Mouse (Mus musculus) midbrain, embryonic 15.5 days (tissue): ENCODE data around the gene Tm9sf4. TPM values are rescaled to one million over a fixed set of nuclear protein-coding genes. Genes with fewer than 3 reads are reported as not detected.

Experiments
- ATAC-seq: fragments of 200-750 bp; cut with Nextera tagmentation; replicated peaks from 2 replicates; pipeline ENCODE4 v1.8.0; 2017; ENCODE audit warnings: moderate TSS enrichment
- H3K27ac ChIP-seq: fragments of 300-500 bp; sonication (generic); 2 replicates; pipeline ENCODE4 v1.5.1; 2015; ENCODE audit warnings: mild to moderate bottlenecking, inconsistent platforms
- H3K27me3 ChIP-seq: fragments of 300-500 bp; sonication (generic); replicated peaks from 2 replicates; pipeline ENCODE4 v1.6.1; 2015; ENCODE audit warnings: inconsistent platforms
- H3K36me3 ChIP-seq: fragments of 300-500 bp; sonication (generic); replicated peaks from 2 replicates; pipeline ENCODE4 v1.6.1; 2015; ENCODE audit warnings: inconsistent platforms
- H3K4me1 ChIP-seq: fragments of 300-500 bp; sonication (generic); 2 replicates; pipeline ENCODE4 v1.6.1; 2015; ENCODE audit warnings: inconsistent platforms
- H3K4me2 ChIP-seq: fragments of 300-500 bp; sonication (generic); 2 replicates; pipeline ENCODE4 v1.6.1; 2015; ENCODE audit warnings: inconsistent platforms, mild to moderate bottlenecking, moderate library complexity
- H3K4me3 ChIP-seq: fragments of 300-500 bp; sonication (generic); 2 replicates; pipeline ENCODE4 v1.5.1; 2015; ENCODE audit warnings: mild to moderate bottlenecking, inconsistent platforms
- H3K9ac ChIP-seq: fragments of 300-500 bp; sonication (generic); 2 replicates; pipeline ENCODE4 v1.6.1; 2015; ENCODE audit warnings: mild to moderate bottlenecking, inconsistent platforms
- H3K9me3 ChIP-seq: fragments of 300-500 bp; sonication (generic); 2 replicates; pipeline ENCODE4 v1.6.1; 2016; ENCODE audit warnings: inconsistent platforms
- WGBS: fragments of 180-500 bp; shearing (Covaris S2); methylation state at CpG from one replicate; pipeline ENCODE4 v1.1.7; 2015; ENCODE audit warnings: mixed read lengths; 5-methylcytosine and 5-hydroxymethylcytosine counted together
- polyA plus RNA-seq: library from polyadenylated mRNA; unstranded; fragments of >200 nt; fragmentation: Nextera tagmentation; extraction: Ambion mirVana; gene quantifications from 2 replicates; pipeline ENCODE4 v1.2.1, GENCODE M21; 2015

The Tm9sf4 gene
- polyA plus RNA-seq, 1 experiment from 2014 or later: 88.7 TPM

GRCm38 (mm10) chr2:153167136-153167535 is 6.0 kb downstream of the Tm9sf4 start:
- H3K4me3 ChIP-seq: no peak overlapping the region
- H3K4me2 ChIP-seq: no peak overlapping the region
- H3K9me3 ChIP-seq: no peaks in the 10 kb centered on the region
- peaks cover 20% of the 10 kb centered on the region for H3K4me1 ChIP-seq
- ATAC-seq: no peak
- H3K27me3 ChIP-seq: no peaks in the 10 kb centered on the region
- 40% methylated on average over 6 of the region's 6 CpGs for whole genome bisulfite sequencing
- H3K27ac ChIP-seq: no peak overlapping the region
- no peaks in the 10 kb centered on the region for H3K36me3 ChIP-seq
- H3K9ac ChIP-seq: no peak overlapping the region

- Histone ChIP-seq H3K4me3 (no peak overlapping the region), H3K9ac (no peak overlapping the region), H3K4me1 (0 out of 2 replicates have a peak, but pooled peaks cover 9% of the 10 kb centered on the region), H3K4me2 (no peak overlapping the region), H3K36me3 (no peaks in the 10 kb centered on the region), H3K27me3 (no peaks in the 10 kb centered on the region), H3K9me3 (no peaks in the 10 kb centered on the region), H3K27ac (no peak overlapping the region)
- no peak for ATAC-seq
- WGBS: 10% methylated on average over 2 of the region's 2 CpGs
Observed at GRCm38 (mm10) chr2:153168134-153168820, 7.2 kb downstream of the Tm9sf4 start.

- Histone ChIP-seq H3K9me3 (no peaks in the 10 kb centered on the region), H3K27me3 (no peaks in the 10 kb centered on the region), H3K36me3 (no peaks in the 10 kb centered on the region), H3K4me1 (0 out of 2 replicates have a peak, but pooled peaks cover 8% of the 10 kb centered on the region), H3K4me2 (no peak overlapping the region), H3K27ac (no peak overlapping the region), H3K9ac (no peak overlapping the region), H3K4me3 (no peak overlapping the region)
- 87% methylated on average over 9 of the region's 9 CpGs for WGBS
- no peak for ATAC-seq
Observed at GRCm38 (mm10) chr2:153170490-153171224, 9.6 kb downstream of the Tm9sf4 start.

GRCm38 (mm10) chr2:153171966-153172365 is 10.9 kb downstream of the Tm9sf4 start:
- no peaks in the 10 kb centered on the region for H3K36me3 ChIP-seq
- H3K9me3 ChIP-seq: no peaks in the 10 kb centered on the region
- H3K4me3 ChIP-seq: no peak overlapping the region
- H3K4me2 ChIP-seq: no peak overlapping the region
- H3K4me1 ChIP-seq: 0 out of 2 replicates have a peak, but pooled peaks cover 8% of the 10 kb centered on the region
- ATAC-seq: no peak
- 98% methylated on average over 5 of the region's 5 CpGs for WGBS
- H3K27me3 ChIP-seq: no peaks in the 10 kb centered on the region
- no peak overlapping the region for H3K27ac ChIP-seq
- no peak overlapping the region for H3K9ac ChIP-seq

- Histone ChIP-seq H3K27me3 (no peaks in the 10 kb centered on the region), H3K4me1 (no peaks in the 10 kb centered on the region), H3K4me2 (no peak overlapping the region), H3K4me3 (no peak overlapping the region), H3K36me3 (peaks cover 1% of the 10 kb centered on the region; the same call in 1 of the 2 replicates), H3K9ac (no peak overlapping the region), H3K27ac (no peak overlapping the region), H3K9me3 (no peaks in the 10 kb centered on the region)
- 76% methylated on average over 8 of the region's 8 CpGs for WGBS
- ATAC-seq: no peak
Observed at GRCm38 (mm10) chr2:153175995-153176570, 15.0 kb downstream of the Tm9sf4 start.

- H3K9ac ChIP-seq: no peak overlapping the region
- H3K27ac ChIP-seq: no peak overlapping the region
- H3K27me3 ChIP-seq: no peaks in the 10 kb centered on the region
- no peak for ATAC-seq
- H3K4me1 ChIP-seq: no peaks in the 10 kb centered on the region
- no peaks in the 10 kb centered on the region for H3K9me3 ChIP-seq
- H3K4me2 ChIP-seq: no peak overlapping the region
- H3K36me3 ChIP-seq: peaks cover 6% of the 10 kb centered on the region; the same call in 1 of the 2 replicates
- no peak overlapping the region for H3K4me3 ChIP-seq
- WGBS: 94% methylated on average over 3 of the region's 3 CpGs
Observed at GRCm38 (mm10) chr2:153177188-153177587, 16.1 kb downstream of the Tm9sf4 start.

GRCm38 (mm10) chr2:153179126-153179860 is 18.2 kb downstream of the Tm9sf4 start:
- WGBS: 87% methylated on average over 10 of the region's 10 CpGs
- peaks cover 12% of the 10 kb centered on the region for H3K36me3 ChIP-seq

GRCm38 (mm10) chr2:153179961-153180360 is 18.9 kb downstream of the Tm9sf4 start:
- WGBS: 85% methylated on average over 3 of the region's 3 CpGs
- Histone ChIP-seq H3K27me3 (no peaks in the 10 kb centered on the region), H3K4me2 (no peak overlapping the region), H3K27ac (no peak overlapping the region), H3K36me3 (peaks cover 14% of the 10 kb centered on the region), H3K4me1 (no peaks in the 10 kb centered on the region), H3K4me3 (no peak overlapping the region), H3K9me3 (no peaks in the 10 kb centered on the region), H3K9ac (no peak overlapping the region)
- ATAC-seq: no peak

More at GRCm38 (mm10) chr2:153179126-153179860, 18.2 kb downstream of the Tm9sf4 start:
- ATAC-seq: no peak
- Histone ChIP-seq H3K4me2 (no peak overlapping the region), H3K27ac (no peak overlapping the region), H3K9ac (no peak overlapping the region), H3K27me3 (no peaks in the 10 kb centered on the region), H3K9me3 (no peaks in the 10 kb centered on the region), H3K4me1 (no peaks in the 10 kb centered on the region), H3K4me3 (no peak overlapping the region)

GRCm38 (mm10) chr2:153186176-153186591 is 25.1 kb downstream of the Tm9sf4 start:
- no peak overlapping the region for H3K4me2 ChIP-seq
- WGBS: 86% methylated on average over 2 of the region's 2 CpGs
- H3K27ac ChIP-seq: no peak overlapping the region
- no peak overlapping the region for H3K9ac ChIP-seq
- peaks cover 42% of the 10 kb centered on the region for H3K36me3 ChIP-seq
- H3K4me3 ChIP-seq: no peak overlapping the region
- ATAC-seq: no peak
- H3K9me3 ChIP-seq: no peaks in the 10 kb centered on the region
- H3K4me1 ChIP-seq: no peaks in the 10 kb centered on the region
- H3K27me3 ChIP-seq: no peaks in the 10 kb centered on the region

- no peak for ATAC-seq
- H3K9ac ChIP-seq: no peak overlapping the region
- peaks cover 36% of the 10 kb centered on the region for H3K36me3 ChIP-seq
- no peak overlapping the region for H3K4me3 ChIP-seq
- H3K9me3 ChIP-seq: no peaks in the 10 kb centered on the region
- WGBS: 93% methylated on average over 2 of the region's 2 CpGs
- H3K4me2 ChIP-seq: no peak overlapping the region
- H3K4me1 ChIP-seq: no peaks in the 10 kb centered on the region
- H3K27ac ChIP-seq: no peak overlapping the region
- H3K27me3 ChIP-seq: no peaks in the 10 kb centered on the region
Observed at GRCm38 (mm10) chr2:153187848-153188247, 26.7 kb downstream of the Tm9sf4 start.

GRCm38 (mm10) chr2:153191242-153191641 is 30.1 kb downstream of the Tm9sf4 start:
- no peak for ATAC-seq
- no peak overlapping the region for H3K9ac ChIP-seq
- no peak overlapping the region for H3K27ac ChIP-seq
- H3K4me1 ChIP-seq: no peaks in the 10 kb centered on the region
- H3K36me3 ChIP-seq: peaks cover 45% of the 10 kb centered on the region
- no peaks in the 10 kb centered on the region for H3K27me3 ChIP-seq
- 88% methylated on average over 2 of the region's 2 CpGs for WGBS
- H3K9me3 ChIP-seq: no peaks in the 10 kb centered on the region
- H3K4me3 ChIP-seq: no peak overlapping the region
- H3K4me2 ChIP-seq: no peak overlapping the region

- 96% methylated on average over 3 of the region's 3 CpGs for WGBS
- ATAC-seq: no peak
- Histone ChIP-seq H3K4me3 (no peak overlapping the region), H3K27me3 (no peaks in the 10 kb centered on the region), H3K9me3 (no peaks in the 10 kb centered on the region), H3K9ac (no peak overlapping the region), H3K27ac (no peak overlapping the region), H3K4me1 (no peaks in the 10 kb centered on the region), H3K4me2 (no peak overlapping the region), H3K36me3 (peaks cover 32% of the 10 kb centered on the region)
Observed at GRCm38 (mm10) chr2:153194255-153194654, 33.2 kb downstream of the Tm9sf4 start.
